Comparison of ENCODE assay signal across 16 mouse cellular contexts in the genomic region with DNA sequence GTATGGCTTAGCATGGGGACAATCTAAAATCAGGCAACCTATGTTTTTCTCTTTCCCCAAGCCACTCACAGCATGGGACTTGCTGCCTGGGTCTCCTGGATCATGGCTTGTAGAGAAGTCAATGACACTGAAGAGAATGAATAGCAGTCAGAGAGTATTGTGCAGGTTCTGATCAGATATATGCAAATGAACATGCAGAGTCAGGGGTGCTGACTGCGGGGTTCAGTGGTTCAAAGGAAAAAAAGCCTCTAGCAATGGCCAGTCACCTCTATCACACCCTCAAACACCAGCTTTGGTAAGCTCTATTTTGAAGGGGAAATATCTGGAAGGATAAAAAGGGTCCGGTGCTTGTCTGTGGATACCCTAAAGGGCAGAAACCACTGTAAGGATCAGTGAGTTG.
"Had no signal": no experiment of that assay in that cellular context is flagged by ENCODE, and none has a peak within 500 bp of the region (broad histone marks: within the 10 kb centered on the region; RNA-seq: fewer than 3 reads in every experiment).

No protein-coding gene starts in this region.

- H3K4me2 ChIP-seq: liver, embryonic 15.5 days; lung, embryonic 14.5 days; midbrain, embryonic 12.5 days; neural tube, embryonic 13.5 days; neural tube, embryonic 15.5 days had no signal

- H3K27me3 ChIP-seq: liver, embryonic 15.5 days; midbrain, embryonic 12.5 days; neural tube, embryonic 13.5 days; neural tube, embryonic 15.5 days had no signal

- DNase-seq: liver, postnatal 0 days; lung, embryonic 14.5 days; lung, postnatal 10 days; lung, postnatal 4 days; midbrain, embryonic 14.5 days; right cerebral cortex, postnatal 14 days; thymus, adult 18-20 months; thymus, postnatal 14 days; thymus, postnatal 36 days had no signal

- H3K4me3 ChIP-seq: liver, embryonic 15.5 days; midbrain, embryonic 10.5 days; midbrain, embryonic 12.5 days; myocyte; neural tube, embryonic 13.5 days; neural tube, embryonic 15.5 days had no signal

- H3K9ac ChIP-seq: liver, embryonic 15.5 days; liver, postnatal 0 days; lung, embryonic 14.5 days; midbrain, embryonic 12.5 days; neural tube, embryonic 13.5 days; neural tube, embryonic 15.5 days had no signal

- H3K9me3 ChIP-seq: liver, embryonic 15.5 days; midbrain, embryonic 10.5 days; midbrain, embryonic 12.5 days; neural tube, embryonic 13.5 days; neural tube, embryonic 15.5 days had no signal

- H3K4me1 ChIP-seq: liver, embryonic 15.5 days; midbrain, embryonic 12.5 days; neural tube, embryonic 13.5 days; neural tube, embryonic 15.5 days had no signal

- ATAC-seq: liver, postnatal 0 days; midbrain, embryonic 16.5 days had no signal

- H3K36me3 ChIP-seq: liver, embryonic 15.5 days; midbrain, embryonic 10.5 days; midbrain, embryonic 12.5 days; neural tube, embryonic 13.5 days; neural tube, embryonic 15.5 days had no signal

- H3K27ac ChIP-seq: liver, embryonic 15.5 days; midbrain, embryonic 10.5 days; midbrain, embryonic 12.5 days; neural tube, embryonic 13.5 days; neural tube, embryonic 15.5 days had no signal
